Mouse (Mus musculus): ENCODE data around the gene Cfap77. TPM values are rescaled to one million over a fixed set of nuclear protein-coding genes. Genes with fewer than 3 reads are reported as not detected.

Cfap77 gene
- total RNA-seq, 1 experiment from 2014 or later = 0.76 TPM

DNA sequence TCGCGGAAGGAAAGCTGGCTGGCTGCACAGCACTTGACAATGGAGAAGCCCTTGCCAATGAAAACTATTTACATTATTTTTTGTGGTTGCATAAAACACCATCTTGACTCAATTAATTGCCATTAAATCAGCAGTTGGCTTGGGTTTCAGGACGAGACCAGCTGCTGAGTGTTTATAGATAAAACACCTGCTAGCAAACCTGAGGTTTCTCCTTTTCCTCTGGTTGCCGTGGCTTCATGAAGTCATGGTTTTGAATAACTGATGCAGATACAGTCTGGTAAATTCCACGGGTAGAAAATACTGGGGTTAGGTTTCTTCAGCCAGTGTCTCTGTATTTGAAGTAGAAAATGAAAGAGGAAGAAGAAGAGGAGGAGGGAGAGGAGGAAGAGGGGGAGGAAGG, 2.9 kb downstream of the Cfap77 start:
- no peak for DNase-seq

DNA sequence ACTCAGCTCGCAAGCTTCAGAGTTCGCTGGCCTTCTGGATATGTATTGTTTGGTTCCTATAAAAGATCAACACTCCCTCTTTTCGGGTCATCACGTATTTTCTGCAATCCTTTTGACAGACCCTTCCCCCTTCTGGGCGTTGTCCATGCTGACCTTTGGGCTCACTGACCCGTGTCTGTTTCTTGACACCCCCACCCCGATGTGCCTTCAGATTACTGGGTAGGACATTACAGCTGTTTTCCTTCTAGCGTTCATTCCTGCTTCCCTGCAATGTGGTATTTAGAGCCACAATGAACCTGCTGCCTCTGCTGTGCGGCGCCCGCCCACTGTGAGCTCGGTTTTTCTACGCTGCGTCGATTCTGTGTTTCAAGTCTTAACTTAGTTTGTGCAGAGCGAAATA, 8.7 kb downstream of the Cfap77 start:
- no peak for DNase-seq

DNA sequence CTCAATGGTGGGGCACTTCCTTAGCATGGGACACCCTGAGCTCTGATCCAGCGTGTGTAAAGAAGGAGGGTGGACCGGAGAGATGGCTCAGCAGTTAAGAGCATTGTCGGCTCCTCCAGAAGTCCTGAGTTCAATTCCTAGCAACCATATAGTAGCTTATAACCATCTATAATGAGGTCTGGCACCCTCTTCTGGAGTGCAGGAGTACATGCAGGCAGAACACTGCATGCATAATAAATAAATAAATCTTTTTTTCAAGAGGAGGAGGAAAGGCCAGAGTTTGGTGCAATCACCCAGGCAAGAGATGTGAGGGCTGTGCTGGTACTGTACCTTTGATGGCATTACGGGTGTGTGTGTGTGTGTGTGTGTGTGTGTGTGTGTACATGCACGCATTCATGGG, 12.7 kb downstream of the Cfap77 start:
- DNase-seq = no peak

DNA sequence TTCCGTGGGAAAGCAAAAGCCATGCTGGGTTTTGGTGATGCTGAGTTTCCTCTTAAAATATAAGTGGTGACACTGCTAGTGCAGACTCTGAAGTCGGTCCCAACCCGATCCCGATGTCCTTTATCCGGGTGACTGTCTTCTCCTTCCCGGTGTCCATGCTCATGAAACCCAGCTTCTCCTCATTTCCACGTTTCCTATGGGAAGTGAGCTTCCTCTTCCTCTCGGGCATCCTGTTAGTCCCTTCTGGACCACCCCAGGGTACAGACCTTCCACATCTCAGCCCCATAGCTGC, 13.4 kb downstream of the Cfap77 start:
- no peak for DNase-seq

DNA sequence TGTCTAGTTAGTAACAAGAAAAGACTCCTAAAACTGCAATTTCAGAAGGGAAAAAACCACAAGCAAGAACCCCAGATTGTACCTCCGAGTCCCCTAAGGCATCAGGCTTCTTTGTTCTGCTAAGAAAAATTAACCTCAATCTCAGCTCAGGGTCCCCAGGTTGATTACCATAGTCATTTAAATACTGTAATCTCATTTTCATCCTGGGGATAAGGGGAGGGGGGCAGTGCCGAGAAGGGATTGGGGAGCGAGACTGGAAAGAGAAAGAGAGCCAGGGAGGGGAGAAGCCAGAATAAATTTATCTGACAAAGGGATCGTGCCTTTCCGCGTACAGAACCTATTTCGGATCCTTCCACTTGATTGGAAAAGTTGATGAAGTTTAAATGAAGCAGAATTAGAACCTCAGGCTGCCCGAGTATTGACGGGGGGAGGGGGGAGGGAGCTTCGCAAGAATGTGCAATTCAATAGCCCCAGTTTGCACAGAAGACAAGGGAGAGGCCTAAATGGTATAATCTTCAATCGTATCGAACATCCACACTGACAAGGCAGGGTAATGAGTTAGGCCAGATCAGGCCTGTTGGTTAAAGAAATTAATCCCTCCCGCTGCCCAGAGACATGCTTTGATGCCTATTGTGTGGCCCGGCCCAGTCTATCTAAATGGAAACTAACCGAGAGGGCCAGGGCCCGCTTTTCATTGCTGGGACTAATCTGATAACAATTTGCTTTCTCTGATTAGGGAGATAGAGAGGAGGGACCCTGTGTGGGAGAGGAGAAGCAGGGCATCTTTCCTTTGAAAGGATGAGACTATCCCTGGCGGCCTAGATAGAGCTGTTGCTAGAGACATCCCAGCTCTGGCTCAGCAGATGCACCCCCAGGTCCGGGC, 14.0 kb downstream of the Cfap77 start:
- DNase-seq = no peak

DNA sequence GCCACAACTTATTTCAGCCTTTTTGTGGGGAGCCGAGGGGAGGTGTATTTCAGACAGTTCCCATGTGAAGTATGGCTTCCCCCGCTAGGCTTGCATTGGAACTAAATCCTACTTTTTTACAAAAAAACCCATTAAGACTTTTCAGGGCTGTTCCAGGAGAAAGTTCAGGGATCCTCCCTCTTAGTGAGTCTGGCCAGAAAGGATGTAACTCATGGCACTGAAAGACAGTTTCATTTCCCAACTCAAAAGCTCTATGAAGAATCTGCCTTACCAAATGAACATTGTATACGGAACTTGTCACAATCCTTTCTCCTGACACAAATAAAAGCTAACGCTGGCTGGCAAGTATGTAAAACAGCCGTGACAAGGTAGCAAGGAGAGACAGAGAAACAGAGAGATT, 15.1 kb downstream of the Cfap77 start:
- DNase-seq = no peak

DNA sequence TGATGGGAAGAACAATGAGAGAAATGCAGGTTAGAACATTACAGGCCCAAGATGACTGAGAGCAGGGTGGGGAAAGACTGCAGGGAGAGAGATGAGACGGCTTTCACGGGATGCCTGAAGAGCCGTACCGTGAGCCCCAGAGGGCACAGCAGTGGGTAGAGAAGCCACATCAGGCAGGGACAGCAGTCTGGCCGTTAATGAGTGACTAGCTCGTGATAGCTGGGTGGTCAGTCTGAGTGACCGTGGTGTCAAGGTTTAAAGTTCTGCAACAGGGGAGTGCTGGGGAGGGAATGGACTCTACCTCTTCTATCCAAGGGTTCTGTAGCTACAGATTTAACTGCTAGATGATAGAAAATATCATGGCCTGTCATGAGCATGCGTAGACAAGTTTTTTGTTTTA, 19.2 kb downstream of the Cfap77 start:
- DNase-seq = no peak

DNA sequence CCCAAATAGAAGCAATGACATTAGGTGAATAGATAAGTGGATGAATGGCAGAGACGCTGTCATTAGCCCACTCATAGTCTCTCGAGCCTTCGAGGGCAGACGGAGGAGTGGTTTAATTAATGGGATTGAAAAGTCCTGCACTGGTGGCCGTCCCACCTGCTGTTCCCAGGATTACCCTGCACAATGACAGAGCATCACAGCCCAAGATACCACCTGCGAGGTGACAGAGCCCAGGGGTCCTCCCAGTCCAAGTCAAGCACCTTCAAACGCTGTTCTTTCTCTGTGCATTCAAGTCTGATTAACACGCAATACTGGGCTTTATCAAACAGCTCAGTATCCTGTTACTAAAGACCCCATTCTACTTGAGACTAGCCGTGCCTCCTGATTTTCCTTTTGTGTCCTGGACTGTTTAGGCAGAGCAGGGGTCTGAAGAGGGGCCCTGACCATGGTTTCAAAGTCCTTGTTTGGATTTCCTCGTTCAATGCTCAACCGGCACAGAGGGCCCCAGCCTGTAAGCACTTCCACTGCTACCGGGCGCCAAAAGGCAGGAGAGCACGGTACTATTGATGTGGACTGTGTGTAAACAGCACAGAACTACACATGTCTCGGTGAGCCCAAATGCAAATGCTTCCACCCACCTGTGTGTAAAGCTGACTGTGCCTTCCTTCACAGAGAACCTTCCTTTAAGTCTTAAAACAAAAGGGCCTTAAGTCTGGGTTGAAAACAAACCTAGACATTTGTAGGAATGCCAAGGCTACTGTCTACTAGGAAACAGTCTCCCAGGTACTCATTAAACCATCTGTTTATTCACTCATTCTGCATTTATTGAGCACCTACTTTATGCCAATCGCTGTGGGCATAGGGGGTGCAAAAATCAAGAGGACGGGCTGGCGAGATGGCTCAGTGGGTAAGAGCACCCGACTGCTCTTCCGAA, 20.1 kb downstream of the Cfap77 start:
- DNase-seq = no peak

DNA sequence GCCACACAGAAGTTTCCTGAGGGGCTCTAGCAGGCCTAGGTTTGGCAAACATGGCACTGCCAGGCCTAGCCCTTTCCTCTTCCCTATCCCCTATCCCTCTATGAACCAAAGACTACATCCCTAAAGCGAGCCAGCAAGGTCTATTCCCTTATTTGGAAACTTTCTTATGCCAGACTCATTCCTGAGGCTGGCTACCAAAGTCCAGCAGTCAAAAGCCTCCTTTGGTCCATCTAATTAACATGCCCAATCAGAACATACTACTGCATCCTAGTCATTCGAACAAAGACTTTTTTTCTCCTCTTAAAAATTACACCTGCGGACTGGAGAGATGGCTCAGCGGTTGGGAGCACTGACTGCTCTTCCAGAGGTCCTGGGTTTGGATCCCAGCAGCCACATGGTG, 22.9 kb downstream of the Cfap77 start:
- no peak for DNase-seq

DNA sequence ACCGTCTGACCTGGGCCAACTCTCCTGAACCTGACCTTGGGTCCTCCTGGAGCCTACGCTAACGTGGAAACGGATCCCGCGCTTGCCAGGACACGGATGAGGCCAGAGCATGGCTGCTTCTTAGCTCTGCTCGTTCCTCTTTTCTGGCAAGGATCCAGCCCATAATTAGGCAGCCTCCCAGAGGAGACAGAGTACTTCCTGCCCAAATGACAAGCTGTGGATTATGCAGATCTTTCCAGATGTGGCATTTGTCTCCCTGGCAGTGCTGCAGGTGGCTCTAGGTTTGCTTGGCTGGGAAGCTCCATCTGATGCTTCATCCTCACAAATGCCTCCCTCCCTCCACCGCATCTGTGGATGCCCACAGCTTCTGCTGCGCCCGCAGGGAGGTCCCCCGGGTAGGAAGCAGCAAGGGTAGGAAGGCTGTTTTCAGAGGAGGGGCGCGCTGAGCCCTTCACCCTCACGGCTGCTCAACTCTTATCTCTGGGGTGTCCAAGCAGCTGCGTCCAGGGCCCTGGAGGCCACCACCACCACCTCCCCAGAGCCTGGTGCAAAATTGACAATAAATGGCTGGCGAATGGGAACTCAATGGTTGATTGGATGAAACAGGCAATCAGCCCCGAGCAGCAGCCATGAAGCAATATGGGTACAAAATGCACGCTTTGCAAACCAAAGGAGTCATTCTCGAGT, 24.7 kb downstream of the Cfap77 start:
- DNase-seq = no peak

DNA sequence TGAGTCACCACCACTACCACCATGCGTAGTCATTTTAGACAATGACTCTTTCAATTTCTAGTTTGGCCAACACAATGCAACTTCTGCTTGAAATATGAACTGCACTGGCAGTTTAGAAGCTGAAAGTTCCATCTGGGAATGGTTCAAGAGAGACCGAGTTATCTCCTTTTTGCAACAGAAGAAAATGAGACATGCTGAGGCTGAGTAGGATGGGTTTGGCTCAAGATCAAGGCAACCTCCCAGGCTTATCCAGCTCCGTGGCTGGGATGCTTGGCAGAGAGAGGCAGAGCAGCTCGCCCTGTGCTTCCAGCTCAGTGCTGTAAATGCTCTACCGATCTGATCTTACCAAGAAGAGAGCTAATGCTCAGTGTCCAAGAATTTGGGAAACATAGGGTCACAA, 29.6 kb downstream of the Cfap77 start:
- DNase-seq = peak; percentile 54

DNA sequence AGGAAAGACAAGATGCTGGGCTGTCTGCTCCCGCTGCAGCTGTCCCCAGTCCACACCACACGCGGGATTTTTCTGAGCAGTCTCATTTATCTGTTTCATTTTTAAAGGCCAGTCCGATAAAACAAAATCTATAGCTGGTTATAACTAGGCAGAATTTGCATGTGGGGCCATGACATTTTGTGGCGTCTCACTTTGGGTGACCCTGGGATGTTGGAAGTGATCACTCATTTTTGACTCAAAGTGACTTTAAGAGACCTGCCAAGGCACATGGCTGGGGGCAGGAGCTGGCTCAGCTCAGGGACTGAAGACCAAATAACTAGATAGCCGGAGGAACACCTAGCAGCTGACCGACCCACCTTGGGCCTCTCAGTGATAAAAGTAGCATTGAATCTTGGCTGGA, 31.9 kb downstream of the Cfap77 start:
- DNase-seq = peak; percentile 36

DNA sequence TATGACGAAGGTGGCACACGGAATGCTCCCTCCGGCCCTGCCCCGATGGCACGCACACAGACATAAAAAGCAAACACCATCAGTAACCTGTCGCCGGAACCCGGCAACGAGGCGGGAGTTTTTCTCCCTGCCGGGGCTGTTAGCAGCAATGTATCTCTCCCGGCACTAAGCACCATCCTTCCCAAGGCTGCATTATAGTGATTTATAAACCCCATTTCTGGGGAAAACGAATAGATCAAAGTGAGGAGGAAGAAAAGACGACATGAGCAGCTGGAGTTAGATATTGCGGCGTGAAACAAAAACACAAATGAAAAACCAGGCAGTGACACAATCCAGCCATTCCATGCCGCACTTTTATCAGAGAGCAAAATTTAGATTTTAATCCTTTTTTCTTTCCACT, 33.8 kb downstream of the Cfap77 start:
- no peak for DNase-seq

DNA sequence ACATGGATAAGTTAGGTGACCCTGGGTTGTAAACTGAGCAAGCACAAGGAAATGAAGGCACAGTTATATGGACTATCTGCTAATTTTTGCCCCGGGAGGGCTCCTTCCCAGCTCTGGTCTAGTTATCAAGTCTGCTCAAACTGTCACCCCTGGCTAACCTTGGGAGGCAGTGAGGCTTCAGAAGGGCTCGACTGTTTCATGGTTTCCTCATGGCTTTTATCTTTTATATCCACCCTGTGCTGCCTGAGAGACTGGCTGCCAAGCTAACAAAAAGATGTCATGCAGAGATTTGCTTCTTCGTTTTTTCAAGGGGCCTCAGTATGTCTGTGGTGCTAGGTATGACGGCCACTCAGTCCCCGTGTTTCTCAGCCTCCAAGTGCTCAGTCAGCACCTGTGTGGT, 36.2 kb downstream of the Cfap77 start:
- no peak for DNase-seq

DNA sequence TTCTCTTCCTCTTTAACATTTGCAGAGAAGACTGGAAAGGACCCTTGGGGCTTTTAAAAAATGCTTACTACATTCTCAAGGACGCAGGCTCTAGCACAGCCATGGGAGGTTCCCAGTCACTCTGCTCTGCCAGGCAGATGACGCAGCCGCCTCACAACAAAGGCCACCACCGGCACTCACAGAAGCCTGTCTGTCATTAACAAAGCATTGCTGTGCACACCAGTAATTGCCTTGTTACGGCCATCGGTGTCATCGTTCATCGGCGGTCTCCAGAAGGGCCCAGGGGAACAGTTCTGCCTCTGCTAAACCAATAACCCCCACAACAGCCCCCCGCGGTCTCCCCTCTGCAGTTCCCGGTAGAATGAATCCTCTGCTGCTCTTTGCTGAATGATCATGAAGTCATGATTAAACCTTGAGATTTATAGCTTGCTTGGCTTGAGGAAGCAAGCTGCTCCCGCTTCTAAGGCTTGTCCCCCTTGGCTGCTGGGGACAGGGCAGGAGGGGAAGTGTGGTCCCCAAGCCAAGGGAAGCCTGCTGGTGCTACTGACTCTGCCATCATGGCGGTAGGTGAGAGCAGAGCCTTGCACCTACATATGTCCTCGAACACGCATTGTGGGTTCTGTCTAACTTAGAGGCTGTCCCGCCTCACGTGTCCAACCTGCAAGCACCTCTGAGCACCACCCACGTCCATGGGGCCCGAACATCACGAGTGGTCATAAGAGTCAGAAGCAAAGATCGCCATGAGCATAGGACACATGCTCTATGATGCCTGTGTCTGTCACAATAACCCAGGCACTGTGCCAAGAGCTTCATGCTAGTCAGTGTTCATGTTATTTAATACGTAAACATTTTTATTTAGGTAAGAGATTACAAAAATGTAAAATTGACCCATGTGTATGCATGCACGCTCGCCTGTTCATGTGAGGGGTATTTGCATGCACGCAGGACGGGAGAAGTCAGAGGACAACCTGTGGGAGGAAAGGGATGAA, 38.0 kb downstream of the Cfap77 start:
- peak; percentile 62 for DNase-seq

DNA sequence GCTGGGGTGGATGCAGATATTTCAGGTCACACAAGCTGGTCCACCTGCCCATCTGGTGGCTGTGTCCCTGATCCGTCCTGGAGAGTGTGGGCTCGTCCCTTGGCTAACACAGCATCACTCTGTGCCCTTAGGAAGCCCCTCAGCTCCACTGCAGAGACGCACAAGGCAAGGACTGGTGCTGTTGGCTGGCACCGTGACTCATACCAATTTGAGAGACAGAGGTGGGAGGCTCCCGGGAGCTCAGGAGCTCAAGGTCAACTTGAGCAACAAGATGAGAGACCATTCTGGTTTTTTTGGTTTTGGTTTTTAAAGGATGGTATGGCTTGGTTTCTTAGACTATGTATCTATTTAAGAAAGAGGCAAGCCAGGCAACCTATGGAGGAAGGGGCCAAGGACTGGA, 42.3 kb downstream of the Cfap77 start:
- DNase-seq = no peak

DNA sequence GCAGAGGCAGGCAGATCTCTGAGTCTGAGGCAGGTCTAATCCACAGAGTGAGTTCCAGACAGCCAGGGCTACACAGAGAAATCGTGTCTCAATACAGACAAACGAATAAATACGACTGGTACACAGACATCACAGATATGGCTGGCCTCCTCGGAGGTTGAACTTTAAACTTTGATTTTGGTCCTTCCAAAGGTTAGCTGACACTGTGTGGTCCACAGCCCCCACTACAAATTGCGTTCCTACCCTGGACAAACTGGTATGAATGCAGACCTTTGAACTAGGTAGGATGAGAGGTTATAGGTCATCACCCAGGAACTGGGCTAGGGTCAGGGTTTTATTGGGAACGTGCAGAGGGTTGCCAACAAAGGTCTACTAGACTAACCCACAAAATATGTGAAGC, 47.2 kb downstream of the Cfap77 start:
- no peak for DNase-seq

DNA sequence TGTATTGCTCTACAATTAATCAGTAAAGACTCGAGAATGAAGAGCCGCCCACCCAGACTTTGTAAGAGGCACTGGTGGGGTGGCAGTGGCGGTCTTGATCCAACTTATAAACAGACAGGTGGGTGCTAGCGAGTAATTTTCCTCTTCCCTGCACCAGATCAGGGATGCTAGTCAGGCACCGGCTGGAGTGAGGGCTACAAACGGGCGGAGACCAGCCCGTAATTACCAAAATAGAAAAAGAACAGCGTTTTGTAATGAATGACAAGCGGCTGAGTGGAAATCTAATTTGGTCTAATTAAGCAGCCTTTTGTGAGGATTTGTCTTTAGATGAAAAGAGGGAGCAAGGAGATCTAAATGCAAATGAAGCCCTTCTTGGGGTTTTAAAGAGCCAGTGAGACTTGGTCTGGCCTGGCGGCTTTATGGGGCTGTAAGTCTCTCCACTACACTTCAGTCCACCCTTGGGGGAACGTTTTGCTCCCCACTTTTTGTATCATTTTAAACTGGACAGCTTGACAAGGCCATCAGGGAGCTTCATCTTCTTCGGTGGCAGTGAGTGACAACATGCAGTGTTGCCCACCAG, 48.3 kb downstream of the Cfap77 start:
- no peak for DNase-seq

DNA sequence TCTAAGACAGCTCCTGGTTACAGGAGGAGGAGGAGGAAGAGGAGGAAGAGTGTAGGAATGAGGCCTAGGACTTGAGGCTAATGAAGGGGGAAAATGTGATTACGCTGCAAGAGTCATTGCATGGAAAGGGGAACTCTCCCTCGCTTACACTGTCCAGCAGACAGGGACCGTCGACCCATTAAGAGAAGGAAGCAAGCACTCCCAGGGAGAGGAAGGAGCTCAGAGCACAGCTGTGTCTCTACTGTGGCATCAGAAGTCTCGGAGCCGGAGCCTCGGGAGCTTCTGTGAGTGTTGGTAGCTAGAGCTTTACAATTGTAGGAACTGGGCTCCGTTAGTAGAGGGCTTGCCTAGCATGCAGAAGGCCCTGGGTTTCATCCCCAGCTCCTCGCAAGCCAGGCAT, 50.8 kb downstream of the Cfap77 start:
- no peak for DNase-seq

DNA sequence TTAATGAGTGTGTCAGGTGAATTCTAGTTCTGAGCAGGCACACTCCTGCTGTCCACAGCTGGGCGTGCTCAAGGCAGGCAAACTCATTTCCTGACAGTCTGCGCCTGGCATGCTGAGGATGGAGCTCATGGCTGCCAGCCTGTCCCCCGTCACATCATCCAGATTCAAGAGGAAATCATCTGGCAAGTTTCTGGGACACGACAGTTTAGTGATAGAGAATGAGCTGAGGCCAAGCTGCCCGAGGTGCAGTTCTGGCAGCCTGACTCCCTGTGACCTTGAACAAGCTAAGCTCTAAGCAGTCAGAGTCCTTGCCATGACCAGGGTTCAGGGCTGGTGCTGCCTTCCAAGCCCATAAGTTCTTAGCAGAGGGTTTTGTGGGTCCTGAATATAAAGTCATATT, 56.6 kb downstream of the Cfap77 start:
- peak; percentile 37 for DNase-seq

DNA sequence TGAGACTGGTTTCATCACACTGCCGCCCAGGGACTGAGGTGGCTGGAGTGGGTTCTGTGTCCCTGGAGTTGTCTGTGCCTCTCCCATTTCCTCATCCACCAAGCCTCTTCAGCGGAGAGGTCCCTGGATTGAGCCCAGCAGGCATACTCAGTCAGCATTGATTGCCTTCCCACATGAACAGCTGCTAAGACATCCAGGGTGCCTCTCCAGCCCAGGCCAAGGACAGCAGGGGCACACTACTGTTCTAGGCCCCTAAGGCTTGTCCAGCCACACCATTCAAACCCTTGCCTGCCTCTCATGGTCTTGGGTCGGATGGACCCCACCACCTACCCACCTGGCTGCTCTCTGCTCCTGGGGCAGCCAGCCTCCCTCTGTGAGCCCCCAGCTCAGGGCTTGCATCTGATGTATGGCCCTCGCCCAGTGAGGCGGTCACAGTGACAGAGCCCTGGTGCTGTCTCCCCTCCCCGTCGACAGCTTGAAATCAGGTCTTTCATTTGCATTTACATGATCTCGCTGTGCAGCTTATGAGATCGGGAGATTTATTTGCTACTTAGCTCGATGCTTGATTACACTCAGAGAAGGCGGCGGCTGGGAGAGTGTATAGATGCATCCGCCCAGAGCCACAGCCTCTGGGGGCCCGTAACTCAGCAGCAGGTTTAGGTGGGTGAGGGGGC, 57.6 kb downstream of the Cfap77 start:
- DNase-seq = no peak

Measured in adrenal gland, postnatal 25 days (tissue).